ENCODE assay signal across 8 mouse cellular contexts in the genomic region with DNA sequence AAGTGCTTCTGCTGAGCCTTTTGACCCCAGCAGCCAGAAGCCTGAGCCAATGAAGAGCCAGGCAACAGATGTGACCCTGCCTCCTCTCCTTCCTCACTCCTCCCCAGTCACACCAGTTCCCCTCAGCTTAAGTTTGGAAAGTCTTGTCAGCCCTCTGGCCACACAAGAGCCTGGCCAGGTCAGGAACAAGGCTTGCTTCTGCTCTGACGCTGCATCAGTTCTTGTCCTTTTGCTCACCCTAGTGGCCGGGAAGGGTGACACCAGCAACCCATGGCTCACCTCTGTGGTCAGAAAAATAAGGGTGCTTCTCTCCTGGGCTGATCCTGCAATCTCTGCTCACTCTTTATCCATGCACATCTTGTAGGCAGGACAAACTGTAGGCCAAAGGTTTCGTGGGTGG. TPM values are rescaled to one million over a fixed set of nuclear protein-coding genes. Genes with fewer than 3 reads are reported as not detected.
A peak's percentile ranks its signal among the peaks of the same experiment; 100 is the strongest.
DNase-seq lines count a peak whose midpoint lies in the region; ATAC-seq and TF ChIP-seq lines count a peak whose summit lies in the region.
"Had no signal": no experiment of that assay in that cellular context is flagged by ENCODE, and none has a peak within 500 bp of the region (broad histone marks: within the 10 kb centered on the region; RNA-seq: fewer than 3 reads in every experiment).

No protein-coding gene starts in this region.

- TF ChIP-seq POLR2A in limb, embryonic 14.5 days (IDR thresholded peaks at IDR 0.05; ENCODE audit: borderline replicate concordance, extremely low read depth, insufficient read depth, insufficient read length) = no peak

- no peak overlapping the region for H3K9ac ChIP-seq in heart, embryonic 14.5 days (ENCODE audit: low read length)
- no peak overlapping the region for H3K9ac ChIP-seq in limb, embryonic 14.5 days (ENCODE audit: low read depth, low read length, severe bottlenecking)

- WGBS in heart, embryonic 14.5 days = 8% methylated on average over 3 of the region's 3 CpGs
- WGBS in limb, embryonic 14.5 days = 15% methylated on average over 3 of the region's 3 CpGs

- H3K9me3 ChIP-seq in heart, embryonic 14.5 days (ENCODE audit: control insufficient read depth, low read length) = peaks cover 7% of the 10 kb centered on the region
- no peaks in the 10 kb centered on the region for H3K9me3 ChIP-seq in limb, embryonic 14.5 days (ENCODE audit: control insufficient read depth, low read length)

- peak; percentile 40 for DNase-seq in ovary, postnatal 36 days (ENCODE audit: low spot score)
- DNase-seq in ovary, postnatal 10 days (ENCODE audit: low spot score) = no peak
- peak; percentile 80 for DNase-seq in adrenal gland, postnatal 14 days
- DNase-seq in limb, embryonic 14.5 days (ENCODE audit: low spot score) = peak; percentile 26
- peak; percentile 52 to 58 for DNase-seq in natural killer cell, adult 2 months (ENCODE audit: low spot score in 2 of 2)
- DNase-seq in right cerebral cortex, postnatal 4 days = no peak

- no peaks in the 10 kb centered on the region for H3K36me3 ChIP-seq in heart, embryonic 14.5 days (ENCODE audit: control insufficient read depth, insufficient read depth, low read length)
- H3K36me3 ChIP-seq in limb, embryonic 14.5 days (ENCODE audit: control insufficient read depth, insufficient read depth, low read length) = no peaks in the 10 kb centered on the region

- H3K27me3 ChIP-seq in heart, embryonic 14.5 days (ENCODE audit: control insufficient read depth, insufficient read depth, low read length) = peaks cover 14% of the 10 kb centered on the region
- H3K27me3 ChIP-seq in limb, embryonic 14.5 days (ENCODE audit: control insufficient read depth, insufficient read depth, low read length) = no peaks in the 10 kb centered on the region

- H3K4me2 ChIP-seq in heart, embryonic 14.5 days (ENCODE audit: low read length) = no peak overlapping the region
- no peak overlapping the region for H3K4me2 ChIP-seq in limb, embryonic 14.5 days (replicated peaks; ENCODE audit: low read depth, low read length, severe bottlenecking)

- ATAC-seq in heart, embryonic 14.5 days (ENCODE audit: insufficient number of reproducible peaks, insufficient read depth, low FRiP score, low read depth) = peak; percentile 39; the same call in 1 of the 2 replicates
- no peak for ATAC-seq in limb, embryonic 14.5 days (ENCODE audit: low FRiP score, low read depth)

- H3K4me3 ChIP-seq in heart, embryonic 14.5 days (ENCODE audit: control insufficient read depth in 1 of 2, insufficient read depth in 1 of 2, low read depth in 1 of 2, low read length in 2 of 2) = no peak overlapping the region
- no peak overlapping the region for H3K4me3 ChIP-seq in limb, embryonic 14.5 days (replicated peaks; ENCODE audit: low read length)

- peaks cover 2 to 6% of the 10 kb centered on the region in 2 experiments; a peak in 2 of 4 replicates for H3K4me1 ChIP-seq in heart, embryonic 14.5 days (ENCODE audit: control insufficient read depth in 2 of 2, insufficient read depth in 2 of 2, low read length in 2 of 2)
- peaks cover 23% of the 10 kb centered on the region for H3K4me1 ChIP-seq in limb, embryonic 14.5 days (ENCODE audit: control insufficient read depth, insufficient read depth, low read length)

- no peak overlapping the region for H3K27ac ChIP-seq in heart, embryonic 14.5 days (replicated peaks in 1 of 2; ENCODE audit: control insufficient read depth in 1 of 2, insufficient read depth in 1 of 2, low read depth in 2 of 2, low read length in 2 of 2)
- H3K27ac ChIP-seq in limb, embryonic 14.5 days (replicated peaks; ENCODE audit: low read depth, low read length) = no peak overlapping the region

RNA-seq across cellular contexts. Expression of a gene that starts 23.5 kb away (rescaled TPM):
- total RNA-seq in adrenal gland, postnatal 14 days (2021) = 85.2 and 89.0 TPM in 2 replicates
- 58.8 and 64.3 TPM in 2 replicates for polyA plus RNA-seq in heart, embryonic 14.5 days (2014; fragmentation: Nextera tagmentation; extraction: Ambion mirVana)
- polyA plus RNA-seq in limb, embryonic 14.5 days (2012; rRNA removed) = 99.5 and 142 TPM in 2 replicates
- polyA plus RNA-seq in limb, embryonic 14.5 days (2014; fragmentation: Nextera tagmentation; extraction: Ambion mirVana) = 72.4 and 81.4 TPM in 2 replicates

RNA-seq across cellular contexts. Expression of a gene that starts 34.9 kb away (rescaled TPM):
- 10.0 and 13.8 TPM in 2 replicates for total RNA-seq in adrenal gland, postnatal 14 days (2021)
- polyA plus RNA-seq in heart, embryonic 14.5 days (2014; fragmentation: Nextera tagmentation; extraction: Ambion mirVana) = 13.1 and 21.3 TPM in 2 replicates
- 7.7 and 8.3 TPM in 2 replicates for polyA plus RNA-seq in limb, embryonic 14.5 days (2012; rRNA removed)
- polyA plus RNA-seq in limb, embryonic 14.5 days (2014; fragmentation: Nextera tagmentation; extraction: Ambion mirVana) = 2.9 and 4.4 TPM in 2 replicates

RNA-seq across cellular contexts. Expression of a gene that starts 41.4 kb away (rescaled TPM):
- 2.1 TPM in 1 of 2 replicates, not detected in the other for total RNA-seq in adrenal gland, postnatal 14 days (2021)
- polyA plus RNA-seq in heart, embryonic 14.5 days (2014; fragmentation: Nextera tagmentation; extraction: Ambion mirVana) = 1.3 and 6.2 TPM in 2 replicates
- polyA plus RNA-seq in limb, embryonic 14.5 days (2012; rRNA removed) = 30.4 and 31.0 TPM in 2 replicates
- 27.3 and 44.0 TPM in 2 replicates for polyA plus RNA-seq in limb, embryonic 14.5 days (2014; fragmentation: Nextera tagmentation; extraction: Ambion mirVana)

RNA-seq across cellular contexts. Expression of a gene that starts 47.3 kb away (rescaled TPM):
- not detected in 2 replicates for total RNA-seq in adrenal gland, postnatal 14 days (2021)
- polyA plus RNA-seq in heart, embryonic 14.5 days (2014; fragmentation: Nextera tagmentation; extraction: Ambion mirVana) = not detected in 2 replicates
- polyA plus RNA-seq in limb, embryonic 14.5 days (2012; rRNA removed) = not detected in 2 replicates
- 0.22 TPM in 1 of 2 replicates, not detected in the other for polyA plus RNA-seq in limb, embryonic 14.5 days (2014; fragmentation: Nextera tagmentation; extraction: Ambion mirVana)
- polyA plus RNA-seq: gonadal fat pad, adult 2 months had no signal

RNA-seq across cellular contexts. Expression of a gene that starts 52.5 kb away (rescaled TPM):
- not detected in 2 replicates for total RNA-seq in adrenal gland, postnatal 14 days (2021)
- polyA plus RNA-seq in heart, embryonic 14.5 days (2014; fragmentation: Nextera tagmentation; extraction: Ambion mirVana) = not detected in 2 replicates
- not detected in 2 replicates for polyA plus RNA-seq in limb, embryonic 14.5 days (2012; rRNA removed)
- not detected in 2 replicates for polyA plus RNA-seq in limb, embryonic 14.5 days (2014; fragmentation: Nextera tagmentation; extraction: Ambion mirVana)

Comparison
In these comparisons a context has a peak if more than half of its experiments do, and no peak if none do; other contexts are left out.
1. DNase-seq: peak in ovary, postnatal 36 days (single experiment), adrenal gland, postnatal 14 days (single experiment), limb, embryonic 14.5 days (single experiment) and natural killer cell, adult 2 months (2 of 2); none in ovary, postnatal 10 days (single experiment) and right cerebral cortex, postnatal 4 days (single experiment).